Mouse (Mus musculus) liver, embryonic 14.5 days (tissue): ENCODE results near the gene Lce1k. TPM values are rescaled to one million over a fixed set of nuclear protein-coding genes. Genes with fewer than 3 reads are reported as not detected.

Experiments
- ATAC-seq: fragments of 200-750 bp; cut with Nextera tagmentation; 2 replicates; pipeline ENCODE4 v1.8.0; 2017; ENCODE audit warnings: moderate number of reproducible peaks, mild to moderate bottlenecking, moderate library complexity; ENCODE audit not compliant: insufficient read depth
- DNase-seq, 3 experiments: peaks; one replicate each; pipeline ENCODE4 v3.0.0-alpha.2; 2012 to 2013; ENCODE audit warnings: low read depth in 3 of 3, low spot score in 3 of 3
- H3K27ac ChIP-seq: fragments of 300-500 bp; sonication (generic); 2 replicates; pipeline ENCODE4 v1.5.1; 2014; ENCODE audit warnings: moderate library complexity, mild to moderate bottlenecking, control low read depth, inconsistent platforms
- H3K27me3 ChIP-seq: fragments of 300-500 bp; sonication (generic); 2 replicates; pipeline ENCODE4 v1.6.1; 2014; ENCODE audit warnings: mild to moderate bottlenecking, low read length, moderate library complexity; ENCODE audit not compliant: control insufficient read depth, insufficient read depth
- H3K36me3 ChIP-seq: fragments of 300-500 bp; sonication (generic); replicated peaks from 2 replicates; pipeline ENCODE4 v1.6.1; 2014; ENCODE audit warnings: low read depth; ENCODE audit not compliant: control insufficient read depth, insufficient read depth
- H3K4me1 ChIP-seq, 2 experiments: fragments of 200-500 bp in 1 of 2; fragments of 300-500 bp in 1 of 2; sonication (generic) in 1 of 2; replicated peaks; 2 replicates each; pipeline ENCODE4 v1.6.1; 2012 to 2014; ENCODE audit warnings: antibody characterized with exemption in 1 of 2, inconsistent platforms in 1 of 2, low read length in 1 of 2; ENCODE audit not compliant: control insufficient read depth in 2 of 2, insufficient read depth in 2 of 2
- H3K4me2 ChIP-seq: fragments of 300-500 bp; sonication (generic); 2 replicates; pipeline ENCODE4 v1.6.1; 2014; ENCODE audit warnings: low read depth, mild to moderate bottlenecking, control low read depth, moderate library complexity
- H3K4me3 ChIP-seq, 2 experiments: fragments of 200-500 bp in 1 of 2; fragments of 300-500 bp in 1 of 2; sonication (generic) in 1 of 2; 2 replicates each; pipeline ENCODE4 v1.5.1; 2012 to 2014; ENCODE audit warnings: low read depth in 2 of 2, low read length in 2 of 2, mild to moderate bottlenecking in 2 of 2, control low read depth in 1 of 2, inconsistent platforms in 1 of 2, moderate library complexity in 1 of 2; ENCODE audit not compliant: insufficient read depth in 1 of 2
- H3K9ac ChIP-seq: fragments of 300-500 bp; sonication (generic); replicated peaks from 2 replicates; pipeline ENCODE4 v1.6.1; 2014; ENCODE audit warnings: mild to moderate bottlenecking, control low read depth, moderate library complexity
- H3K9me3 ChIP-seq: fragments of 300-500 bp; sonication (generic); 2 replicates; pipeline ENCODE4 v1.6.1; 2016; ENCODE audit warnings: low read length, mixed read lengths; ENCODE audit not compliant: control insufficient read depth
- CTCF ChIP-seq: IDR thresholded peaks from 2 replicates; pipeline ENCODE4 v1.5.1; 2016; ENCODE audit warnings: antibody characterized with exemption, low read depth, control low read depth
- EP300 ChIP-seq: IDR thresholded peaks from 2 replicates; pipeline ENCODE4 v1.6.1; 2016; ENCODE audit warnings: antibody characterized with exemption, low read depth
- WGBS: fragments of 180-500 bp; shearing (Covaris S2); extraction: QIAGEN DNeasy Blood & Tissue Kit; methylation state at CpG from one replicate; pipeline ENCODE4 v1.1.7; 2014; ENCODE audit not compliant: insufficient replicate concordance; 5-methylcytosine and 5-hydroxymethylcytosine counted together
- polyA plus RNA-seq, 2 experiments: library from polyadenylated mRNA; depleted of rRNA in 1 of 2; stranded (reverse) in 1 of 2; unstranded in 1 of 2; fragments of >200 nt; fragmentation: Nextera tagmentation in 1 of 2; extraction: Ambion mirVana in 1 of 2; gene quantifications; 2 replicates each; pipeline versions ENCODE4 v1.2.1 to v1.2.3; 2012 to 2014

The Lce1k gene
- polyA plus RNA-seq, 2 experiments, result not detected

DNA sequence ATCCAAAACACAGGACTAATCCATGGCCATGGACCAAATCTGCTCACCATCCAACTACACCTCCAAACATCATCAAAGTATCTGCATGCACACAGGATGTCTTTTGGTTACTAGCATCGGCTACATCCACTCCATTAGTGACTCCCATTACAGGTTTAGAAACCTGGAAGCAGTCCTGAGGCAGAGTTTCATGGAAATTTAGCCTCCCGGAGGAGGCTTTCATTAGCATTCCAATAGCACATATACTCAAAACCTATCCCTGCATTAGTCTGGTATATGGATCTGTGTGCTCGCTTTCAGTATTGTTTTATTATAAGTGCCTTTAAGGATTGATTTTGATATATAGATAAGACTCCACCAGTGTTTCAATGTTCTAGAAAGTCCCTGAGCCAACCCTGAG is 7.9 kb upstream of the Lce1k start:
- no peak overlapping the region for H3K4me3 ChIP-seq
- H3K9ac ChIP-seq, result no peak overlapping the region
- no peak overlapping the region for H3K27ac ChIP-seq
- no peaks in the 10 kb centered on the region for H3K27me3 ChIP-seq
- H3K9me3 ChIP-seq, result no peaks in the 10 kb centered on the region
- TF ChIP-seq EP300, result no peak
- TF ChIP-seq CTCF, result no peak
- ATAC-seq, result no peak
- no peaks in the 10 kb centered on the region for H3K36me3 ChIP-seq
- DNase-seq, result no peak
- no peak overlapping the region for H3K4me2 ChIP-seq
- 64% methylated on average over 3 of the region's 3 CpGs for WGBS
- H3K4me1 ChIP-seq, result no peaks in the 10 kb centered on the region

DNA sequence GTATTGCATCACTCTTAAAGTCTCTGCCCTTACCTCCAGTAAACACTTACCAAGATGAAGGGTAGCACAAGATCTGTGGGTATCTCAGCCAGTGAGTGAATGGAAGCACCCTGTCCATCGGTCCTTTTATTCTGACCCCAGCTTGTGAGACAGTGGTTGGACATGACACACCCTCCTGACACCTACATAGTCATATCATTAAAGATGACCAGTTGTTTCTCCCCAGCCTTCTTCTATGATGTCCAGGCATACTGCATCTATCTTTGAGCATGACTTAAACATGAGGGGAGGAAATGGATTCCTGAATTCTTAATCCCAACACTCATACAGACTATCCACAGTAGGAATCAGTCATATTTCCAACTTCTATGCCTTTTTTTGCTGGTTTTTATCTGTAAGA is 17.3 kb downstream of the Lce1k start, which contains the start of gene Lce1j:
Gene Lce1j (minus strand): TSS at position 101 of the 400 bp plus-strand sequence.
- Histone ChIP-seq H3K27me3 (no peaks in the 10 kb centered on the region), H3K4me2 (no peak within 1 kb of the TSS), H3K9ac (no peak within 1 kb of the TSS), H3K36me3 (no peaks in the 10 kb centered on the region), H3K9me3 (no peaks in the 10 kb centered on the region), H3K4me3 (no peak within 1 kb of the TSS), H3K27ac (no peak within 1 kb of the TSS), H3K4me1 (no peaks in the 10 kb centered on the region)
- WGBS, result 59% methylated on average over 1 of the region's 1 CpGs
- no peak for TF ChIP-seq CTCF
- no peak for TF ChIP-seq EP300
- no peak for ATAC-seq
- no peak for DNase-seq

DNA sequence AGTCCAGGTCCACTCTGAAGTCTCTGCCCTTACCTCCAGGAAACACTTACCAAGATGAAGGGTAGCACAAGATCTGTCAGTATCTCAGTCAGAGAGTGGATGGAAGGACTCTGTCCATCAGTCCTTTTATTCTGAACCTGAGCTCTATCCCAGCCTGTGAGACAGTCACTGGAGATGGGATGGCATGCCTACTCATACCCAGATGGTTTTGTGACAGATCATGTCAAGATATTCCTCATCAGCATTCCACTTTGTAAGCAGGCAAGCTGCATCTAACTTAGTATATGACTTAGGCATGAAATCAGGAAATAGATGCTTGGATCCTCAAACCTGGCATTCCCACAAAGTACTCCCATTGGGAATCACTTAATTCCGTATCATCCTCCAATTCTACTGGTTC is 28.9 kb downstream of the Lce1k start, which contains the start of gene Lce1i:
Gene Lce1i (minus strand): TSS at position 101 of the 400 bp plus-strand sequence.
- Histone ChIP-seq H3K27me3 (no peaks in the 10 kb centered on the region), H3K27ac (no peak within 1 kb of the TSS), H3K9me3 (no peaks in the 10 kb centered on the region), H3K4me1 (no peaks in the 10 kb centered on the region), H3K36me3 (no peaks in the 10 kb centered on the region), H3K4me3 (no peak within 1 kb of the TSS), H3K9ac (no peak within 1 kb of the TSS), H3K4me2 (no peak within 1 kb of the TSS)
- 25% methylated on average over 1 of the region's 1 CpGs for WGBS
- TF ChIP-seq EP300, result no peak
- no peak for TF ChIP-seq CTCF
- ATAC-seq (no peak), DNase-seq (no peak)

- no peak for DNase-seq
These were observed 36.1 kb downstream of the Lce1k start for GRCm38 (mm10) chr3:92771573-92771972.

GRCm38 (mm10) chr3:92764965-92765364 is 42.7 kb downstream of the Lce1k start, which contains the start of gene Lce1h:
Lce1h (minus strand) TSS chr3:92765065.
- no peak within 1 kb of the TSS for H3K27ac ChIP-seq
- DNase-seq (no peak), ATAC-seq (no peak)
- no peaks in the 10 kb centered on the region for H3K9me3 ChIP-seq
- H3K36me3 ChIP-seq, result no peaks in the 10 kb centered on the region
- H3K9ac ChIP-seq, result no peak within 1 kb of the TSS
- H3K4me2 ChIP-seq, result no peak within 1 kb of the TSS
- no peaks in the 10 kb centered on the region for H3K27me3 ChIP-seq
- WGBS, result 89% methylated on average over 1 of the region's 1 CpGs
- H3K4me1 ChIP-seq, result no peaks in the 10 kb centered on the region
- TF ChIP-seq CTCF (no peak), EP300 (no peak)
- no peak within 1 kb of the TSS for H3K4me3 ChIP-seq

More at GRCm38 (mm10) chr3:92771573-92771972, 36.1 kb downstream of the Lce1k start:
- Histone ChIP-seq H3K4me2 (no peak overlapping the region), H3K9me3 (no peaks in the 10 kb centered on the region), H3K4me1 (no peaks in the 10 kb centered on the region), H3K36me3 (no peaks in the 10 kb centered on the region), H3K9ac (no peak overlapping the region), H3K4me3 (no peak overlapping the region), H3K27ac (no peak overlapping the region), H3K27me3 (no peaks in the 10 kb centered on the region)
- ATAC-seq, result no peak
- 9% methylated on average over 3 of the region's 3 CpGs for WGBS
- TF ChIP-seq CTCF (no peak), EP300 (no peak)

Other genes starting within 250 kb of the Lce1k start
- gene Ivl, start 234.2 kb downstream of the Lce1k start, polyA plus RNA-seq (2012; rRNA removed), result 0.02 and 0.03 TPM in 2 replicates
- gene Ivl, start 234.2 kb downstream of the Lce1k start, polyA plus RNA-seq (2014; fragmentation: Nextera tagmentation; extraction: Ambion mirVana), result not detected in 2 replicates
- 0.22 TPM in 1 of 2 replicates, not detected in the other for gene Smcp, start 218.9 kb downstream of the Lce1k start, polyA plus RNA-seq (2012; rRNA removed)
- gene Smcp, start 218.9 kb downstream of the Lce1k start, polyA plus RNA-seq (2014; fragmentation: Nextera tagmentation; extraction: Ambion mirVana), result not detected in 2 replicates
- gene 2210017I01Rik, start 200.4 kb downstream of the Lce1k start, polyA plus RNA-seq (2012; rRNA removed), result not detected in 2 replicates
- gene 2210017I01Rik, start 200.4 kb downstream of the Lce1k start, polyA plus RNA-seq (2014; fragmentation: Nextera tagmentation; extraction: Ambion mirVana), result not detected in 2 replicates
- not detected in 2 replicates for gene Lce6a, start 186.2 kb downstream of the Lce1k start, polyA plus RNA-seq (2012; rRNA removed)
- gene Lce6a, start 186.2 kb downstream of the Lce1k start, polyA plus RNA-seq (2014; fragmentation: Nextera tagmentation; extraction: Ambion mirVana), result not detected in 2 replicates
- gene Lce1a1, start 159.6 kb downstream of the Lce1k start, polyA plus RNA-seq (2012; rRNA removed), result not detected in 2 replicates
- not detected in 2 replicates for gene Lce1a1, start 159.6 kb downstream of the Lce1k start, polyA plus RNA-seq (2014; fragmentation: Nextera tagmentation; extraction: Ambion mirVana)
- not detected in 2 replicates for gene Lce1b, start 151.0 kb downstream of the Lce1k start, polyA plus RNA-seq (2012; rRNA removed)
- not detected in 2 replicates for gene Lce1b, start 151.0 kb downstream of the Lce1k start, polyA plus RNA-seq (2014; fragmentation: Nextera tagmentation; extraction: Ambion mirVana)
- not detected in 2 replicates for gene Lce1a2, start 137.6 kb downstream of the Lce1k start, polyA plus RNA-seq (2012; rRNA removed)
- not detected in 2 replicates for gene Lce1a2, start 137.6 kb downstream of the Lce1k start, polyA plus RNA-seq (2014; fragmentation: Nextera tagmentation; extraction: Ambion mirVana)
- not detected in 2 replicates for gene Lce1c, start 128.6 kb downstream of the Lce1k start, polyA plus RNA-seq (2012; rRNA removed)
- gene Lce1c, start 128.6 kb downstream of the Lce1k start, polyA plus RNA-seq (2014; fragmentation: Nextera tagmentation; extraction: Ambion mirVana), result not detected in 2 replicates
- not detected in 2 replicates for gene Lce1d, start 120.7 kb downstream of the Lce1k start, polyA plus RNA-seq (2012; rRNA removed)
- gene Lce1d, start 120.7 kb downstream of the Lce1k start, polyA plus RNA-seq (2014; fragmentation: Nextera tagmentation; extraction: Ambion mirVana), result not detected in 2 replicates
- not detected in 2 replicates for gene Lce1e, start 98.8 kb downstream of the Lce1k start, polyA plus RNA-seq (2012; rRNA removed)
- gene Lce1e, start 98.8 kb downstream of the Lce1k start, polyA plus RNA-seq (2014; fragmentation: Nextera tagmentation; extraction: Ambion mirVana), result not detected in 2 replicates
- gene Lce1f, start 87.5 kb downstream of the Lce1k start, polyA plus RNA-seq (2012; rRNA removed), result not detected in 2 replicates
- not detected in 2 replicates for gene Lce1f, start 87.5 kb downstream of the Lce1k start, polyA plus RNA-seq (2014; fragmentation: Nextera tagmentation; extraction: Ambion mirVana)
- not detected in 2 replicates for gene Gm38119, start 68.8 kb downstream of the Lce1k start, polyA plus RNA-seq (2012; rRNA removed)
- not detected in 2 replicates for gene Gm38119, start 68.8 kb downstream of the Lce1k start, polyA plus RNA-seq (2014; fragmentation: Nextera tagmentation; extraction: Ambion mirVana)
- gene Lce1g, start 55.6 kb downstream of the Lce1k start, polyA plus RNA-seq (2012; rRNA removed), result not detected in 2 replicates
- gene Lce1g, start 55.6 kb downstream of the Lce1k start, polyA plus RNA-seq (2014; fragmentation: Nextera tagmentation; extraction: Ambion mirVana), result not detected in 2 replicates
- not detected in 2 replicates for gene Lce1h, start 42.8 kb downstream of the Lce1k start, polyA plus RNA-seq (2012; rRNA removed)
- gene Lce1h, start 42.8 kb downstream of the Lce1k start, polyA plus RNA-seq (2014; fragmentation: Nextera tagmentation; extraction: Ambion mirVana), result not detected in 2 replicates
- gene Lce1i, start 29.0 kb downstream of the Lce1k start, polyA plus RNA-seq (2012; rRNA removed), result not detected in 2 replicates
- gene Lce1i, start 29.0 kb downstream of the Lce1k start, polyA plus RNA-seq (2014; fragmentation: Nextera tagmentation; extraction: Ambion mirVana), result not detected in 2 replicates
- gene Lce1j, start 17.4 kb downstream of the Lce1k start, polyA plus RNA-seq (2012; rRNA removed), result not detected in 2 replicates
- not detected in 2 replicates for gene Lce1j, start 17.4 kb downstream of the Lce1k start, polyA plus RNA-seq (2014; fragmentation: Nextera tagmentation; extraction: Ambion mirVana)
- not detected in 2 replicates for gene Kprp, start 19.4 kb upstream of the Lce1k start, polyA plus RNA-seq (2012; rRNA removed)
- not detected in 2 replicates for gene Kprp, start 19.4 kb upstream of the Lce1k start, polyA plus RNA-seq (2014; fragmentation: Nextera tagmentation; extraction: Ambion mirVana)
- gene Lce1l, start 43.4 kb upstream of the Lce1k start, polyA plus RNA-seq (2012; rRNA removed), result not detected in 2 replicates
- gene Lce1l, start 43.4 kb upstream of the Lce1k start, polyA plus RNA-seq (2014; fragmentation: Nextera tagmentation; extraction: Ambion mirVana), result not detected in 2 replicates
- gene 2310050C09Rik, start 62.3 kb upstream of the Lce1k start, polyA plus RNA-seq (2012; rRNA removed), result not detected in 2 replicates
- gene 2310050C09Rik, start 62.3 kb upstream of the Lce1k start, polyA plus RNA-seq (2014; fragmentation: Nextera tagmentation; extraction: Ambion mirVana), result not detected in 2 replicates
- gene Lce3a, start 118.3 kb upstream of the Lce1k start, polyA plus RNA-seq (2012; rRNA removed), result not detected in 2 replicates
- gene Lce3a, start 118.3 kb upstream of the Lce1k start, polyA plus RNA-seq (2014; fragmentation: Nextera tagmentation; extraction: Ambion mirVana), result not detected in 2 replicates
- gene Lce3b, start 125.1 kb upstream of the Lce1k start, polyA plus RNA-seq (2012; rRNA removed), result not detected in 2 replicates
- not detected in 2 replicates for gene Lce3b, start 125.1 kb upstream of the Lce1k start, polyA plus RNA-seq (2014; fragmentation: Nextera tagmentation; extraction: Ambion mirVana)
- gene Lce3c, start 136.6 kb upstream of the Lce1k start, polyA plus RNA-seq (2012; rRNA removed), result not detected in 2 replicates
- not detected in 2 replicates for gene Lce3c, start 136.6 kb upstream of the Lce1k start, polyA plus RNA-seq (2014; fragmentation: Nextera tagmentation; extraction: Ambion mirVana)
- not detected in 2 replicates for gene Lce3d, start 149.5 kb upstream of the Lce1k start, polyA plus RNA-seq (2012; rRNA removed)
- not detected in 2 replicates for gene Lce3d, start 149.5 kb upstream of the Lce1k start, polyA plus RNA-seq (2014; fragmentation: Nextera tagmentation; extraction: Ambion mirVana)
- gene Lce3e, start 159.2 kb upstream of the Lce1k start, polyA plus RNA-seq (2012; rRNA removed), result not detected in 2 replicates
- not detected in 2 replicates for gene Lce3e, start 159.2 kb upstream of the Lce1k start, polyA plus RNA-seq (2014; fragmentation: Nextera tagmentation; extraction: Ambion mirVana)
- not detected in 2 replicates for gene Lce3f, start 184.3 kb upstream of the Lce1k start, polyA plus RNA-seq (2012; rRNA removed)
- gene Lce3f, start 184.3 kb upstream of the Lce1k start, polyA plus RNA-seq (2014; fragmentation: Nextera tagmentation; extraction: Ambion mirVana), result not detected in 2 replicates
- not detected in 2 replicates for gene Crct1, start 207.8 kb upstream of the Lce1k start, polyA plus RNA-seq (2012; rRNA removed)
- gene Crct1, start 207.8 kb upstream of the Lce1k start, polyA plus RNA-seq (2014; fragmentation: Nextera tagmentation; extraction: Ambion mirVana), result not detected in 2 replicates
- not detected in 2 replicates for gene Lce1m, start 211.2 kb upstream of the Lce1k start, polyA plus RNA-seq (2012; rRNA removed)
- not detected in 2 replicates for gene Lce1m, start 211.2 kb upstream of the Lce1k start, polyA plus RNA-seq (2014; fragmentation: Nextera tagmentation; extraction: Ambion mirVana)